Mouse (Mus musculus) adrenal gland, postnatal 0 days (tissue): ENCODE results near the gene G6pc3. TPM values are rescaled to one million over a fixed set of nuclear protein-coding genes. Genes with fewer than 3 reads are reported as not detected.

Source experiments
- microRNA-seq: library from miRNA; unstranded; fragments of <30 nt; microRNA quantifications from one replicate; pipeline ENCODE4, GENCODE M21; 2016; ENCODE audit warnings: borderline replicate concordance; ENCODE audit not compliant: insufficient number of aligned reads
- polyA plus RNA-seq: library from polyadenylated mRNA; unstranded; fragments of >200 nt; fragmentation: Nextera tagmentation; extraction: Ambion mirVana; gene quantifications from 2 replicates; pipeline ENCODE4 v1.2.1, GENCODE M21; 2015

Gene G6pc3
- polyA plus RNA-seq: 28.6 and 70.2 TPM in 2 replicates

DNA sequence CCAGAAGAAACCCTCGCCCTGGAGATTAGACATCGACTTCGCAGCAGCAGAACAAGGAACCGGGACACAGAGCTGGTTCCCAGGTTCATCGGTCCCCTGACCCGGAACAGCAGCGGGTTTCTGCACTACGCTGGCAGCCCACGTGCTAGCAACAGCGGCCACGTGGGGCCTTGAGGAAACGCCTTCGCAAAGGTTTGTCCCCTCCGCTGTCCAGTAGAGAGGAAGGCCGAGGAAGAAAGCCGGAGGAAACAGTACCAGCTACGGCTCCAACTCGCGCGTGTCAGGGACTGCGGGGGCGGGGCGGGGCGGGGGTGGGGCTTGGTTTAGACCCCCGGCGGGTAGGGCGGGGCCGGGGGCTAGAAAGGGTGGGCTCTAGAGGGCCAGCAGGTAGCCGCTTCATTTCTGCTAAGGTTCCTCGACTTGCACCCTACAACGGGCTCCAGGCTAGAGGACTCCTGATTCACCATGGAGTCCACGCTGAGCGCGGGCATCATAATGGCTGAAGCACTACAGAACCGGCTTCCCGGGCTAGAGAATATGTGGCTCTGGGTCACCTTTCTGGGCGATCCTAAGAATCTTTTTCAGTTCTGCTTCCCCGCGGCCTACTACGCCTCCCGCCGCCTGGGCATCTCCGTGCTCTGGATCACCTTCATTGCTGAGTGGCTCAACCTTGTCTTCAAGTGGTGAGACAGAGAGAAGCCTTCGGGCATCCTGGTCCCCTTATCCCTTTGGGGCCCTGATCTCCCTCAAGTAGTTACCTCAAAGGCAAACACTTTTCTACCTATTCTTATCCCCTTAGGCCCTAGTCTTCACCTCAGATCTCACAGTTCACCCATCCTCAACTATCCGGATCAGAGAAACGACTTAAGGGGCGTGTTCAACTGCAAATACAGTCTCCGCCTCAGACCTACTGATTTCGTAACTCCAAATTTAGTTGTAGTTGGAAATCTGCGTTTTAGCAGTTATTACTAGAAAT, at the start of gene G6pc3:
G6pc3 (plus strand) TSS at position 160 of the 976 bp plus-strand sequence.

GRCm38 (mm10) chr11:102145471-102146001, 43.9 kb upstream of the G6pc3 start, which contains the start of gene Nags:
Gene Nags, plus strand, starts transcription at chr11:102145513.

DNA sequence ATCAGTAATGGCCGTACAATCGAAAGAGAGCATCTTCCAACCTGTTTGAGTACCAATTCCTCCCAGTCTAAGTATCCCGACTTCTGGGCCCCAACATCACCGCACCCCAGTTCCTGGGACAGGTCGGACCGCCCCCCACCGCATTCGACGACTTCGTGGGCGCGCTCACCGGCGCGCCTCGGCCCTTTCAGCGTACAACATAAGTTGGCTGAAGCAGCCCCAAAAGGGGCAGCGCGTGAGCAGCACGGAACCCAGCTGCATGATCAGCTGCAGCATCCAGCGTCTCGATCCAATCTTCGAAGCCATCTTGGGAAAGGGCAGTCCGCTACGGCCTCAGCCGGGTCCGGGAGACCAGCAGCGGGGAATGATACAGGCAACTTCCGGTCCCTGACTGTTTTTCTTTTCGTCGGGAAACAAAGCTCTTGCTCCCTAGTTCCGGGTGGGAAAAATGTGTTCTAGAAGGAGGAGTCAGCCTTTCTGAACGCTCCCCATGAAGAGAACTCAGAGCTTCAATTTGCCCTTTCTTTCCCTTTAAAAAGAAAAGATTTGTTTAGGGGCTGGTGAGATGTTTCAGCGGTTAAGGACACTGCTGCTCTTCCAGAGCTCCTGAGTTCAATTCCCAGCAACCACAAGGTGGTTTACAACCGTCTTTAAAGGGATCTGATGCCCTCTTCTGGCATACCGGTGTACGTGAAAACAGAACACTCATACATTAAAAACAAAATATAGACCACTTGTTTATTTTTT, 33.2 kb upstream of the G6pc3 start, which contains the start of gene Tmem101:
Tmem101 (minus strand) TSS at position 366 of the 747 bp plus-strand sequence.

GRCm38 (mm10) chr11:102184646-102185495, 4.5 kb upstream of the G6pc3 start, which contains the start of gene Lsm12:
Gene Lsm12, minus strand, starts transcription at chr11:102185296.

GRCm38 (mm10) chr11:102230006-102230741, 40.8 kb downstream of the G6pc3 start, which contains the start of gene Hdac5:
Gene Hdac5, minus strand, starts transcription at chr11:102230166.

Small RNA genes within 50 kb of the gene (microRNA-seq; reads per million reads assigned to microRNA genes)
- 1.8 reads per million for gene Mir8101

Other genes starting within 250 kb of the G6pc3 start
- 0.16 and 0.17 TPM in 2 replicates for gene Sost, start 222.6 kb upstream of the G6pc3 start, polyA plus RNA-seq
- gene Cfap97d1, start 205.3 kb upstream of the G6pc3 start, polyA plus RNA-seq: not detected in 2 replicates
- gene Dusp3, start 202.6 kb upstream of the G6pc3 start, polyA plus RNA-seq: 31.6 and 37.9 TPM in 2 replicates
- 12.3 and 13.8 TPM in 2 replicates for gene Mpp3, start 161.2 kb upstream of the G6pc3 start, polyA plus RNA-seq
- 3.1 and 5.1 TPM in 2 replicates for gene Cd300lg, start 148.1 kb upstream of the G6pc3 start, polyA plus RNA-seq
- gene Mpp2, start 101.1 kb upstream of the G6pc3 start, polyA plus RNA-seq: 5.0 and 6.1 TPM in 2 replicates
- gene Ppy, start 88.3 kb upstream of the G6pc3 start, polyA plus RNA-seq: 0.28 TPM in 1 of 2 replicates, not detected in the other
- 0.33 and 0.37 TPM in 2 replicates for gene Pyy, start 81.8 kb upstream of the G6pc3 start, polyA plus RNA-seq
- gene Nags, start 44.1 kb upstream of the G6pc3 start, polyA plus RNA-seq: 0.43 and 0.77 TPM in 2 replicates
- gene Tmem101, start 33.2 kb upstream of the G6pc3 start, polyA plus RNA-seq: 16.8 and 23.9 TPM in 2 replicates
- 68.2 and 91.7 TPM in 2 replicates for gene Lsm12, start 4.3 kb upstream of the G6pc3 start, polyA plus RNA-seq
- 54.3 and 58.9 TPM in 2 replicates for gene Hdac5, start 40.5 kb downstream of the G6pc3 start, polyA plus RNA-seq
- 2.7 and 3.6 TPM in 2 replicates for gene BC030867, start 59.3 kb downstream of the G6pc3 start, polyA plus RNA-seq
- 0.04 TPM in 1 of 2 replicates, not detected in the other for gene Asb16, start 79.1 kb downstream of the G6pc3 start, polyA plus RNA-seq
- gene Tmub2, start 95.3 kb downstream of the G6pc3 start, polyA plus RNA-seq: 41.2 and 54.1 TPM in 2 replicates
- gene Atxn7l3, start 107.0 kb downstream of the G6pc3 start, polyA plus RNA-seq: 7.6 and 8.0 TPM in 2 replicates
- 51.6 and 62.7 TPM in 2 replicates for gene Ubtf, start 130.1 kb downstream of the G6pc3 start, polyA plus RNA-seq
- gene Slc4a1, start 176.6 kb downstream of the G6pc3 start, polyA plus RNA-seq: 15.4 and 17.7 TPM in 2 replicates
- 38.2 and 52.7 TPM in 2 replicates for gene Rundc3a, start 203.8 kb downstream of the G6pc3 start, polyA plus RNA-seq
- 201 and 336 TPM in 2 replicates for gene Slc25a39, start 218.3 kb downstream of the G6pc3 start, polyA plus RNA-seq
- gene Grn, start 240.7 kb downstream of the G6pc3 start, polyA plus RNA-seq: 180 and 237 TPM in 2 replicates